Mouse (Mus musculus) spleen, adult 2 months (tissue): ENCODE measurements at regions not wholly inside any gene's neighbourhood (a gene's known extent, or its start where the extent isn't known, plus 50 kb on each side); places are given as distances from the start of the nearest gene placed in this dataset.

Experiments
- DNase-seq, 2 experiments: peaks; one replicate each; pipeline versions ENCODE4 v3.0.0 to v3.0.0-alpha.2; 2012 to 2021; ENCODE audit warnings: low spot score in 2 of 2, low read depth in 1 of 2
- H3K27ac ChIP-seq: fragments of 200-500 bp; 2 replicates; pipeline ENCODE4 v1.5.1; 2012; ENCODE audit warnings: low read length, inconsistent platforms; ENCODE audit not compliant: insufficient read depth
- H3K27me3 ChIP-seq: fragments of 200-500 bp; 2 replicates; pipeline ENCODE4 v1.6.1; 2012; ENCODE audit warnings: mild to moderate bottlenecking, moderate library complexity, low read length, inconsistent platforms; ENCODE audit not compliant: control insufficient read depth, insufficient read depth
- H3K36me3 ChIP-seq: fragments of 200-500 bp; 2 replicates; pipeline ENCODE4 v1.6.1; 2012; ENCODE audit warnings: mild to moderate bottlenecking, low read length, inconsistent platforms; ENCODE audit not compliant: control insufficient read depth, insufficient read depth
- H3K4me1 ChIP-seq: fragments of 200-500 bp; 2 replicates; pipeline ENCODE4 v1.6.1; 2011; ENCODE audit warnings: inconsistent platforms; ENCODE audit not compliant: control insufficient read depth, insufficient read depth, insufficient read length
- H3K4me3 ChIP-seq: fragments of 200-500 bp; 2 replicates; pipeline ENCODE4 v1.5.1; 2011; ENCODE audit warnings: mild to moderate bottlenecking, inconsistent platforms; ENCODE audit not compliant: insufficient read depth, insufficient read length; ENCODE audit errors: extremely low read depth
- CTCF ChIP-seq: fragments of 200-500 bp; IDR thresholded peaks from 2 replicates; pipeline ENCODE4 v1.5.1; 2011; ENCODE audit warnings: mild to moderate bottlenecking, inconsistent platforms; ENCODE audit not compliant: insufficient read depth, insufficient read length, insufficient replicate concordance; ENCODE audit errors: extremely low read depth
- POLR2A ChIP-seq: fragments of 200-500 bp; IDR thresholded peaks from 2 replicates; pipeline ENCODE4 v1.6.1; 2011; ENCODE audit warnings: low read depth, low read length, inconsistent platforms
- WGBS: fragments of 180-500 bp; shearing (Covaris S2); methylation state at CpG from one replicate; pipeline ENCODE4 v1.1.7; 2018; 5-methylcytosine and 5-hydroxymethylcytosine counted together

DNA sequence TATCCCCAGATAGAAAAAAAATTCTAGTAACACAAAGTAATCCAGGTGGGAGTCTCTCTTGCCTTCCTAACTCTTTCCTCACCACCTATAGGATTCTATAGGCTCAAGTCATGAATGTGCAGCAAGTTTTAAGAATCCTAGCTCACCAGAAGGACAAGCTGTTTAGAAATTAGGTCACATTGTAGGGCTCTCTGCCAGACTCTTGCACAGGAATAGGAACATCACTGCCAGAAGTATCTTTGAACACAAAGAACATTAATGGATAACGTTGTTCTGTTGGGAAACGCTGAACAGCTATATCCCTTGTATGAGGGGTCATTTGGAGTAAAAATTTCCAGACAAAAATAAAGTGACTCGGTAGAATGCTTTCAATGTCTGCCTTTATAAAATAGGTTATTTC is 75.6 kb upstream of the Peli1 start:
- 86% methylated on average over 3 of the region's 3 CpGs for WGBS
- no peak for TF ChIP-seq CTCF
- TF ChIP-seq POLR2A, result no peak
- Histone ChIP-seq H3K4me3 (no peak overlapping the region), H3K27ac (no peak overlapping the region), H3K27me3 (no peaks in the 10 kb centered on the region), H3K36me3 (no peaks in the 10 kb centered on the region), H3K4me1 (no peaks in the 10 kb centered on the region)
- DNase-seq, result no peak

DNA sequence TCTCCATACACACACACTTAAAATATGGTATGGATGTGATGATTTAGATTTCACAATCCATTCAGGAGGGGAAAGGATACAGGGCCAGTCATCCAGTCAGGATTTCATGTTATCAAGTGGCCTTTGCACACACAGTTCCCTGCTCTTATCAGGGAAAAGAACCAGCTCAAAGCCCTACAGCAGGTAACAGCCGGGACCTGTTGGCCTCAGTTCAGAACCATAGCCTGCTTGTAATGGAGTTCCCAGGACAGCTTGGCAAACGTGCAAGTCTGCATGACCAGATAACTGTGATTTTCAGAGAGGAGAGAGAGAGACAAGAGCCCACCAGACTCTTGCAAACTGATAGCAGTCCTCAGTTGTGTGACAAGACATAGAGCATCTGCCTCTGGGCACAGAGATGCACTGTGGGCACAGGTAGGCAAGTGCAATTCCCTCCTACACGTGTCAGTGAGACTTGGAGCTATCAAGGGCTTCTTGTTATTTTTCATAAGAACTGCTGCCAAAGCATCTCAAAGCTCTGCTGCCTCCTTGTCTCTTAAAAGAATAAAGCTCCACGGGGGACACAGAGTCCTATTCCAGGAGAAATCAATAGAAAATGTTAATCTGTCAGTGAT is 74.9 kb upstream of the Peli1 start:
- H3K36me3 ChIP-seq, result no peaks in the 10 kb centered on the region
- H3K4me1 ChIP-seq, result no peaks in the 10 kb centered on the region
- WGBS, result 82% methylated on average over 4 of the region's 4 CpGs
- no peaks in the 10 kb centered on the region for H3K27me3 ChIP-seq
- TF ChIP-seq CTCF (no peak), POLR2A (no peak)
- H3K27ac ChIP-seq, result no peak overlapping the region
- no peak for DNase-seq
- no peak overlapping the region for H3K4me3 ChIP-seq

DNA sequence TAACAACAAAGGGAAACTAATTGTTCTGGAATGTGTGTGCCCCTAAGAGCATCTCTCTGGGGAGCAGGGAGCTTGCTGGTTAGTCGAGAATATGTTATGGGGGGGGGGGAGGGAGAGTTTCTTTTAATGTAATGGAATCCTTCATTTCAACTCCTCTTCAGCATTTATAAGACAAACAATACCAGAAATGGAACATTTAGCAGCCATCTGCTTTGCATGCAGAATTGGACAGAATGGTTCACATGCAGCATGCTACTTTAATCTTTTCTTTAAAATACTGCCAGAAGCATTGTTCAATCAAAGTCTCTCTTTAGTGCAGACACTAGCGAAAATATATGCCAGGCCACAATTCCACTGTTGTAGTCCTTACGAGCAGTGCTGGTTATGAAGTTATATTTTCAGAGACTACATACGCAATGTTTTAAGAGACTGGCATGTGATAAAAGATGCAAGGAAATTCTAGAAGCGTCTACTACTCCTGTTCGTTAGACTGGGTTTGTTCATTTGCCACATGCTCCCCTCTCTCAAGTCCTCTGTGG is 74.2 kb upstream of the Peli1 start:
- TF ChIP-seq CTCF (no peak), POLR2A (no peak)
- Histone ChIP-seq H3K27me3 (no peaks in the 10 kb centered on the region), H3K36me3 (no peaks in the 10 kb centered on the region), H3K4me1 (no peaks in the 10 kb centered on the region), H3K4me3 (no peak overlapping the region), H3K27ac (no peak overlapping the region)
- DNase-seq, result no peak
- 86% methylated on average over 6 of the region's 6 CpGs for WGBS

DNA sequence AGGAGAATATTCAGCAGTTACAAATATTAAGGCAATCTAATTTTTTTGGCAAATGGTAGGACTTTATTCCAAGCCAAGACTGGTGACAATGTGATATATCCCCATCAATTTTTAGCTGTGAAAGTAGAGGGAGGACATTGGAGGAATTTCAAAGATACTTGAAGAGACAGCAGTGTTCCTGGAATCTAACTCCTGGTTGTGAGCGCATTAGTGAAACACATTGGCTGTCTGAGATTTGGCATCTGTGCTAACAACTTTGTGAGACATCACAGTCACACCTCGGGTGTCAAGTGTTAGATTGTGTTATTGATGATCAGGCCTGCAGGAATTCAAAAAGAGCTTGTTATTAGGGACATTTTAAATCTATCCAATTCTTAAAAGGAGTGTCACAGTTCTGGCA is 71.3 kb upstream of the Peli1 start:
- DNase-seq, result no peak
- TF ChIP-seq CTCF, result no peak
- no peak for TF ChIP-seq POLR2A
- Histone ChIP-seq H3K36me3 (no peaks in the 10 kb centered on the region), H3K4me3 (no peak overlapping the region), H3K27ac (no peak overlapping the region), H3K27me3 (no peaks in the 10 kb centered on the region), H3K4me1 (no peaks in the 10 kb centered on the region)
- WGBS, result 85% methylated on average over 2 of the region's 2 CpGs

DNA sequence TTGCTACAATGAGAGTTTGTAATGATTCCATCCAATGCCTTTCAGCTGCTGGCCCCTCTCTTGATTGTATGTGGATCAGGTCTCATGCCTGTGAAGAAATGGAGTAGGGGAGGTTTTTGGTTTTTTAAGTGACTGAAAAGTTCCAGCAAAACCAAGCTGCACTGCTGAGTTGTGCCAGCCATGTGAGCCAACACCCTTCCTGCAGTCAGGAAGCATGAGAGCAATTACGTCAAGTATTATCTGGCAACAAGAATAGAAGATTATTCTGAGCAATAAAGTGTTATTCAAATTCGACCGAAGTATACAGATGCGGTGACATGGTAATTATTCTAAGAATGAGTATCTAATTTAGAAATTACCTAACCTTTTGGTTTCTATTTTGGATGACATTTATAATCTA is 67.0 kb upstream of the Peli1 start:
- TF ChIP-seq POLR2A (no peak), CTCF (no peak)
- H3K27ac ChIP-seq, result no peak overlapping the region
- H3K27me3 ChIP-seq, result no peaks in the 10 kb centered on the region
- WGBS, result 83% methylated on average over 4 of the region's 4 CpGs
- H3K4me1 ChIP-seq, result no peaks in the 10 kb centered on the region
- H3K36me3 ChIP-seq, result no peaks in the 10 kb centered on the region
- H3K4me3 ChIP-seq, result no peak overlapping the region
- no peak for DNase-seq

DNA sequence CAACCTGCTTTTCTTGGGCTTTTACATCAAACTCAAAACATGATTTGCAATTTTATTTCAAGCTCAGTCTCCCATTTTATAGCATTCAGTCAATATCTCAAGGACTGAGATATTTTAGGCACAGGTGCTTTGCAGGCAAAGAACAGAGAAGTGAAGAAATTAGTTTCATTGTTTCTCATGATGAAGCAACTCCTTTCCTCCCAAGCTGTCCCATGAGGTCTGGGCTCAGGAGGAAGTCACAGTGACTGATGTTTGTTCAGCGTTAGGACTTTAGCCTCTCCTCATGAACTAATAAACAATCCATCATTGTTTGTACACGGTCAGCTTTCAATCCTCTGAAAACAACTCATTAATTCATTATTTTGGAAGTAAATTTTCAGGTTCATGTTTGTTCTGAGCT is 66.6 kb upstream of the Peli1 start:
- TF ChIP-seq POLR2A (no peak), CTCF (no peak)
- no peaks in the 10 kb centered on the region for H3K4me1 ChIP-seq
- no peaks in the 10 kb centered on the region for H3K36me3 ChIP-seq
- DNase-seq, result no peak
- no peak overlapping the region for H3K4me3 ChIP-seq
- WGBS, result 25% methylated on average over 2 of the region's 2 CpGs
- H3K27me3 ChIP-seq, result no peaks in the 10 kb centered on the region
- H3K27ac ChIP-seq, result no peak overlapping the region

DNA sequence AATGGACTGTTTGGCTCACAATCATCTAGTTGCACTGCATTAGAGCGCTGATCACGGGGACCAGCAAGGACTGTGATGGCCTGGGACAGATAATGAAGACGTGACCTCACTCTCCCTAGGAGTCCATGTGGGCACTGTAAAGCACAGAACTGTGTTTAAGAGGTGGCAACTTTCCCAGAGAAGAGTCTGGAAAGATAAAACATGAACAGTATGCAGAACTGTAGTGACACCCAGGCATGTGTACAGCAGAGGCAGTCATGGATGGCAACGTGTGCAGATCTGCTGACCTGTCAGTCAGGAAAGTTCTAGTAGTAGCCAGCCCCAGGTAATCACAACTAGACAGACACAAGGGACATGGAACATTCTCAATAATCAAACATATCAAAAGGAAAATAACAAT is 63.8 kb upstream of the Peli1 start:
- no peak for DNase-seq
- Histone ChIP-seq H3K27ac (no peak overlapping the region), H3K36me3 (no peaks in the 10 kb centered on the region), H3K27me3 (no peaks in the 10 kb centered on the region), H3K4me1 (no peaks in the 10 kb centered on the region), H3K4me3 (no peak overlapping the region)
- TF ChIP-seq CTCF, result no peak
- TF ChIP-seq POLR2A, result no peak
- 85% methylated on average over 4 of the region's 4 CpGs for WGBS
